In the genomic region with DNA sequence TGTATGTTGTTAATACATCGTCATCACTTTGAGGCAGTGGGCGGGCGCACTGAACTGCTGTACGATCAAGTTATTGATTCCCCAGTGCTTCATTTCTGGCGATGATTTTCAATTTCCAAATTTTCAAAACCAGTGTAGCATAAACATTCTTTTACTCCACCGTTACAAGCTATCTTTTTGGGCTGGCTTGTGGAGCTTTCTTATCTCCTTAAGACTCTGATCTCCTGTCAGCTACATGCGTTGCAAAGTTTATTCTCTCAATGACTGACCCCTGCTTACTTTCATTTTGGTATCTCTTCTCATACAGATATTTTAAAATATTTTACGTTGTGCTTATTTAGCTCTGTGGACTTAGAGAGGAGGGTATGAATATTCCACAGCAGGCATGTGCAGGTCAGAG, we compare ENCODE assay signal across 19 mouse cellular contexts.
"Had no signal": no experiment of that assay in that cellular context is flagged by ENCODE, and none has a peak within 500 bp of the region (broad histone marks: within the 10 kb centered on the region; RNA-seq: fewer than 3 reads in every experiment).

No protein-coding gene starts in this region.

- ATAC-seq: midbrain, embryonic 16.5 days had no signal

- H3K4me3 ChIP-seq: midbrain, embryonic 10.5 days; midbrain, embryonic 12.5 days; myocyte; neural tube, embryonic 13.5 days; neural tube, embryonic 15.5 days had no signal

- H3K9me3 ChIP-seq: megakaryocyte, embryonic 14.5 days; midbrain, embryonic 10.5 days; midbrain, embryonic 12.5 days; neural tube, embryonic 13.5 days; neural tube, embryonic 15.5 days had no signal

- H3K4me1 ChIP-seq: midbrain, embryonic 10.5 days; midbrain, embryonic 12.5 days; neural tube, embryonic 13.5 days; neural tube, embryonic 15.5 days had no signal

- DNase-seq: lung, embryonic 14.5 days; lung, postnatal 10 days; lung, postnatal 4 days; midbrain, embryonic 14.5 days; retina, postnatal 1 day; right cerebral cortex, adult 18-20 months; right cerebral cortex, postnatal 25 days; right cerebral cortex, postnatal 4 days; spleen, adult 18-20 months; thymus, adult 18-20 months; thymus, postnatal 14 days; thymus, postnatal 36 days had no signal

- H3K4me2 ChIP-seq: lung, embryonic 14.5 days; midbrain, embryonic 12.5 days; neural tube, embryonic 13.5 days; neural tube, embryonic 15.5 days had no signal

- H3K27ac ChIP-seq: midbrain, embryonic 10.5 days; midbrain, embryonic 12.5 days; neural tube, embryonic 13.5 days; neural tube, embryonic 15.5 days had no signal

- H3K9ac ChIP-seq: lung, embryonic 14.5 days; midbrain, embryonic 12.5 days; neural tube, embryonic 13.5 days; neural tube, embryonic 15.5 days had no signal

- H3K36me3 ChIP-seq: midbrain, embryonic 10.5 days; midbrain, embryonic 12.5 days; neural tube, embryonic 13.5 days; neural tube, embryonic 15.5 days had no signal

- H3K27me3 ChIP-seq: megakaryocyte, embryonic 14.5 days; midbrain, embryonic 12.5 days; neural tube, embryonic 13.5 days; neural tube, embryonic 15.5 days had no signal
